Mouse (Mus musculus): Measurements from ENCODE around the gene Tagap. TPM values are rescaled to one million over a fixed set of nuclear protein-coding genes. Genes with fewer than 3 reads are reported as not detected.
"Not testable (repeated sequence)": the region's sequence is repeated elsewhere in the genome, so short reads cannot be mapped to it uniquely, and the experiment has no call there.

The Tagap gene
- polyA plus RNA-seq, 1 experiment from 2014 or later: 0.92 TPM

DNA sequence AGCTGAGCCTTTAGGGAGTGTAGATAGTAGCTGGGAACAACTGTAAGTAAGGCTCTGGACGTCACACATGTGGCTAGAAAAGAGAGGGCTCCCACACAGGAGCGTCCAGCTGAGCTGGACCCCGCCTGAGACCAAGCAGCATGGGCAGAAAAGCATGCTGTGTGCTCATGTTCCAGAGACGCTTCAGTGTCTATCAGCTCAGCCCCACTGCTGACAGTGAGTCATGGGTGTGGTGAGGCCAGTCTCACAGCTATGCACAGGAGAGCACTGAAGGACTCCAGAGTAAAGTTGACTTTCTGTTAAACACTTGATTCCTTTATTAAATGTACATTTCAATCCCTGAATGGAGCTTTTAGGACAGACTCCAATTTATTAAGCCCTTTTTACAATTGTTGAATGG is 25.5 kb downstream of the Tagap start:
- H3K4me3 ChIP-seq (replicated peaks; ENCODE audit: low read length); H3K27ac ChIP-seq; H3K27me3 ChIP-seq (ENCODE audit: control insufficient read depth, insufficient read depth, low read length); DNase-seq (ENCODE audit: low spot score); H3K9ac ChIP-seq; H3K9me3 ChIP-seq (ENCODE audit: control insufficient read depth, low read length); H3K4me1 ChIP-seq (replicated peaks; ENCODE audit: control insufficient read depth, insufficient read depth, low read length); H3K4me2 ChIP-seq (replicated peaks); ATAC-seq (ENCODE audit: low FRiP score); H3K36me3 ChIP-seq (replicated peaks; ENCODE audit: control insufficient read depth, insufficient read depth): not testable (repeated sequence)
- WGBS: no CpG with 5 or more reads among the region's 4 CpGs

DNA sequence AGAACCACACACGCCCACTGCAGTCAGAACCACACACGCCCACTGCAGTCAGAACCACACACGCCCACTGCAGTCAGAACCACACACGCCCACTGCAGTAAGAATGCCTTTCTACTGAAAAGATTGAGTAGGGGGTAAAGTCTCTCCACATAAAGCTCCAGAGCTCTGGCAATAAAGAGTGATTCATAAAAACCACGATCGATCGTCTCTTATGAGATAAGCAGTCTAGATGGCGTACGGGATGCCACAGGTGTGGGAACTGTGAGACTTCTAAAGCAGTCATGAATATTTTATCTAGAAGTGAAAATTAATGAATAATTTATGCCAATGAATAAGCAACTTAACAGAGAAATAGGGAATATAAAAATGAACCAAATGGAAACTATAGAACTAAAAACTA is 31.4 kb downstream of the Tagap start:
- H3K4me1 ChIP-seq (replicated peaks; ENCODE audit: control insufficient read depth, insufficient read depth, low read length); H3K27ac ChIP-seq; H3K9me3 ChIP-seq (ENCODE audit: control insufficient read depth, low read length); H3K4me3 ChIP-seq (replicated peaks; ENCODE audit: low read length); H3K4me2 ChIP-seq (replicated peaks); H3K36me3 ChIP-seq (replicated peaks; ENCODE audit: control insufficient read depth, insufficient read depth); H3K9ac ChIP-seq; DNase-seq (ENCODE audit: low spot score); H3K27me3 ChIP-seq (ENCODE audit: control insufficient read depth, insufficient read depth, low read length); ATAC-seq (ENCODE audit: low FRiP score): not testable (repeated sequence)
- WGBS: 98% methylated on average over 8 of the region's 9 CpGs

DNA sequence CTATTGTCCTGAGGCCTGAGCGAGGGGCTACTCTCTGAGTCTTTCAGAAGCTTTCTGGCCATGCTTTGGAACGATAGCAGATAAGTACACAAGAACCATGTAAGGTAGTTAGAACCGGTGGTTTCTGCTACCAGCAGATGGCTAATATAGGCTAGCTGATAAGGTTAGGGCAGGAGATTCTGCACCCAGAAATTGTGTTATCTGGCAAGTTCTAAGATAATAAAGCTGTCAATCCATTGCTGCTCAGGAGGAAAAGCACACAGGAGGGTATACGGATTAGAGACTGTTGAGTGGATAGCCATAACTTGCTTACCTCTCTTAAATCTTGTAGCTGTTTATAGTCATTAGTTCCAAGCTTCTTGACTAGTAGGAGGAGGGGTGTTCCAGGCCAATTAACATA is 37.5 kb downstream of the Tagap start:
- DNase-seq (ENCODE audit: low spot score): not testable (repeated sequence)

DNA sequence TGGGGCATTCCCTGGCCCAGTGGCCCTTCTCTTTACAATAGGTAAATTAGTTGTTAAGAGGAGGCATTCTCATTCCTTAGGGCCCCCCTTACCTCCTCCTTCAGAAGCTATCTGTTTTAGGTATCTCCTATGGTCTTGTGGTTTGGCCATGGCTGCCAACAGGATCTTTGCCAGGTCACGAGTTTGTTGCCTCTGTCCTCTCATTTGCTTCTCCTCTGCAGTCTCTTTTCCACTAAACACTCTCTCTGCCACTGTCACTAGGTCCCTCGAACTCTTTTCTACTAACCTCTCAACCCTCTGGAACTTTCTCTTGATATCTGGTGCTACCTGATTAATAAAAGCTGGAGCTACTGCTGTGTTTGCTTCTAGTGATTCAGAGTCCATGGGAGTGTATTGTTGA is 38.6 kb downstream of the Tagap start:
- not testable (repeated sequence) for H3K36me3 ChIP-seq (replicated peaks; ENCODE audit: control insufficient read depth, insufficient read depth); H3K27me3 ChIP-seq (ENCODE audit: control insufficient read depth, insufficient read depth, low read length); H3K4me3 ChIP-seq (replicated peaks; ENCODE audit: low read length); H3K4me2 ChIP-seq (replicated peaks); ATAC-seq (ENCODE audit: low FRiP score); H3K9ac ChIP-seq; H3K27ac ChIP-seq; DNase-seq (ENCODE audit: low spot score); H3K4me1 ChIP-seq (replicated peaks; ENCODE audit: control insufficient read depth, insufficient read depth, low read length); H3K9me3 ChIP-seq (ENCODE audit: control insufficient read depth, low read length)
- WGBS: 95% methylated on average over 2 of the region's 2 CpGs

More for the DNA sequence above, 37.5 kb downstream of the Tagap start:
- H3K9ac ChIP-seq; ATAC-seq (ENCODE audit: low FRiP score); H3K4me3 ChIP-seq (replicated peaks; ENCODE audit: low read length); H3K27me3 ChIP-seq (ENCODE audit: control insufficient read depth, insufficient read depth, low read length); H3K4me1 ChIP-seq (replicated peaks; ENCODE audit: control insufficient read depth, insufficient read depth, low read length); H3K36me3 ChIP-seq (replicated peaks; ENCODE audit: control insufficient read depth, insufficient read depth); H3K9me3 ChIP-seq (ENCODE audit: control insufficient read depth, low read length); H3K4me2 ChIP-seq (replicated peaks); H3K27ac ChIP-seq: not testable (repeated sequence)
- 89% methylated on average over 4 of the region's 4 CpGs for WGBS

DNA sequence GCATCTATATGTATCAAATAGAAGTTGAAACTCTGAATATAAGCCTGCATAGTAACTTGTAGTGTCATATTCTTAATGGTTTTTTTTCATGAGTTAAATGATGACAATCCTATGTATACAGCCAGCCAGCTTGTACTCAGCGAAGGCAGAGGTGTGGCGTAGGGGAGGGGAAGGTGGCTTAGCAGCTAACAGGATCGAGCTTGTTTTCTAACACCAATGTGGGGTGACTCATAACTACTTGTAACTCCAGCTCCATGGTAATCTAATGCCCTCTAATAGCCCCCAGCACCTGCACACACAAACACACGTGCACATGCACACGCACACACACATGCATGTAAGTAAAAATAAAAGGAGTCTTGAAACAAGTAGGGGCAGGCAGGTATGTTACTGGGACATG is 42.7 kb downstream of the Tagap start:
- not testable (repeated sequence) for H3K27ac ChIP-seq; H3K9me3 ChIP-seq (ENCODE audit: control insufficient read depth, low read length); H3K4me1 ChIP-seq (replicated peaks; ENCODE audit: control insufficient read depth, insufficient read depth, low read length); H3K27me3 ChIP-seq (ENCODE audit: control insufficient read depth, insufficient read depth, low read length); H3K36me3 ChIP-seq (replicated peaks; ENCODE audit: control insufficient read depth, insufficient read depth); H3K4me3 ChIP-seq (replicated peaks; ENCODE audit: low read length); H3K9ac ChIP-seq; DNase-seq (ENCODE audit: low spot score); ATAC-seq (ENCODE audit: low FRiP score); H3K4me2 ChIP-seq (replicated peaks)
- 94% methylated on average over 3 of the region's 5 CpGs for WGBS

DNA sequence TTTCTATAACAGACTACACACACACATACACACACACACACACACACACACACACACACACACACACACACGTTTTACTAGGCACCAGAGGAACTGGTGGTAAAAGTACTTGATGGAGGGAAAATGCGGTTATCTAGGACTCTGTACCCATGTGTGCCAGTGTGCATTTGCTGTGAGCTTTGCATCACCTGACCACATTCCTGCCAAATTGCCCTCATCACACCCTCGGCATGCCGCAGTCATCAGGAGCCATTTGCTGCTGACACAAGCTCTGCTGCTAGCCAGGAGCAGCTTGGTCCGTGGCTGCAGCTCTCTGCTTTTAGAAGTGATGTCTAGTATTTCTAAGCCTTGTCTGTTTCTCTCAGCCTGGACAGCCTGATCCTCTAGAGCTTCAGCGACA is 44.0 kb downstream of the Tagap start:
- H3K9me3 ChIP-seq (ENCODE audit: control insufficient read depth, low read length); H3K27ac ChIP-seq; H3K4me2 ChIP-seq (replicated peaks); H3K4me1 ChIP-seq (replicated peaks; ENCODE audit: control insufficient read depth, insufficient read depth, low read length); H3K27me3 ChIP-seq (ENCODE audit: control insufficient read depth, insufficient read depth, low read length); DNase-seq (ENCODE audit: low spot score); H3K9ac ChIP-seq; H3K4me3 ChIP-seq (replicated peaks; ENCODE audit: low read length); H3K36me3 ChIP-seq (replicated peaks; ENCODE audit: control insufficient read depth, insufficient read depth); ATAC-seq (ENCODE audit: low FRiP score): not testable (repeated sequence)
- WGBS: 86% methylated on average over 2 of the region's 6 CpGs

DNA sequence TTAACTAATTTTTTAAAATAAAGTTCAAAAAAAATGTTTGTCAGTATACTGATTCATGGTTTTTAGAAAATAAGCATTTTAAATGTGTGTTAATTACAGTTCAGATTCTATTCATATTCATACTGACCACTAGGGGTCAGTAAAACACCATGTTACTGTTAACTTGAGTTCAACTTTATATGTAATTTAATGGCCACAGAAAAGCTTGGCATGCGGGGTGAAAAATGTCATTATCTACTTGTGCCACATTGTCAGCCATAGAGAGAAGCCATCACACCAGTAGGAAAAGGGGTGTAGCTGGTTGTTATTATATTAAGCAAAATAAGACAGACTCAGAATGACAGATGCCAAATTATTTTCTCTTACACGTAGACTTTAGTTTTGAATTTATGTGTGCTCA is 57.7 kb downstream of the Tagap start:
- H3K36me3 ChIP-seq (replicated peaks; ENCODE audit: control insufficient read depth, insufficient read depth); H3K27ac ChIP-seq; H3K9ac ChIP-seq; H3K4me1 ChIP-seq (replicated peaks; ENCODE audit: control insufficient read depth, insufficient read depth, low read length); H3K9me3 ChIP-seq (ENCODE audit: control insufficient read depth, low read length); H3K4me2 ChIP-seq (replicated peaks); DNase-seq (ENCODE audit: low spot score); H3K4me3 ChIP-seq (replicated peaks; ENCODE audit: low read length); ATAC-seq (ENCODE audit: low FRiP score); H3K27me3 ChIP-seq (ENCODE audit: control insufficient read depth, insufficient read depth, low read length): not testable (repeated sequence)
- WGBS: 88% methylated on average over 1 of the region's 2 CpGs

Other genes starting within 250 kb of the Tagap start
- gene Fndc1, start 98.7 kb upstream of the Tagap start, polyA plus RNA-seq (2014; fragmentation: Nextera tagmentation; extraction: Ambion mirVana): 10.3 and 11.1 TPM in 2 replicates
- 73.7 and 86.5 TPM in 2 replicates for gene Rsph3a, start 19.6 kb downstream of the Tagap start, polyA plus RNA-seq (2014; fragmentation: Nextera tagmentation; extraction: Ambion mirVana)
- 0.12 and 0.27 TPM in 2 replicates for gene Gm49673, start 221.8 kb downstream of the Tagap start, polyA plus RNA-seq (2014; fragmentation: Nextera tagmentation; extraction: Ambion mirVana)
- 18.7 and 20.0 TPM in 2 replicates for gene Rnaset2a, start 222.1 kb downstream of the Tagap start, polyA plus RNA-seq (2014; fragmentation: Nextera tagmentation; extraction: Ambion mirVana)
- gene Fgfr1op, start 239.5 kb downstream of the Tagap start, polyA plus RNA-seq (2014; fragmentation: Nextera tagmentation; extraction: Ambion mirVana): 32.2 and 39.6 TPM in 2 replicates